Mouse (Mus musculus): ENCODE data around the gene Gatad1. TPM values are rescaled to one million over a fixed set of nuclear protein-coding genes. Genes with fewer than 3 reads are reported as not detected.
"Not testable (repeated sequence)": the region's sequence is repeated elsewhere in the genome, so short reads cannot be mapped to it uniquely, and the experiment has no call there.

Gene Gatad1
- polyA plus RNA-seq, 1 experiment from 2014 or later, result 60.0 TPM

DNA sequence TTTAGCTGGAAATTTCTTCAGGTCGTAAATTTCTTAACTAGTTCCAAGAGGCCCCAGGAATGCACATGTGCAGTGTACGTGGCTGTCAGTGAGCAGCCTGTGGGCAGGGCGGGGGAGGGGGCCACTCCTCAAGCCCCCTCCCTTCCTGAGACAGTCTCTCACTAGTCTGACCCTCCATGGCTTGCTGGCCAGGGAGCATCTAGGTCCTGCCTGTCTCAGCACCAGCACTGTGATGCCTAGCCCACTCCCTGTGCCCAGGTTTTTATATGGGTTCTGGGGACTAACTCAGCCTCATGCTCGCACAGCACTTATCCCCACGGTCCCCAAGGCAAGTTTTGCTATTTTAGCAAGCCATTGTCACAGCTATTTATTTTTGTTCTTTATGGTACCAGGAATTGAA, 24.7 kb downstream of the Gatad1 start:
- Histone ChIP-seq H3K4me3 (replicated peaks) (no peak overlapping the region), H3K27me3 (replicated peaks) (no peaks in the 10 kb centered on the region), H3K4me2 (replicated peaks) (no peak overlapping the region), H3K4me1 (replicated peaks) (no peaks in the 10 kb centered on the region), H3K9me3 (no peaks in the 10 kb centered on the region), H3K36me3 (no peaks in the 10 kb centered on the region), H3K27ac (no peak overlapping the region), H3K9ac (no peak overlapping the region)
- ATAC-seq, result no peak
- WGBS, result 79% methylated on average over 5 of the region's 5 CpGs

DNA sequence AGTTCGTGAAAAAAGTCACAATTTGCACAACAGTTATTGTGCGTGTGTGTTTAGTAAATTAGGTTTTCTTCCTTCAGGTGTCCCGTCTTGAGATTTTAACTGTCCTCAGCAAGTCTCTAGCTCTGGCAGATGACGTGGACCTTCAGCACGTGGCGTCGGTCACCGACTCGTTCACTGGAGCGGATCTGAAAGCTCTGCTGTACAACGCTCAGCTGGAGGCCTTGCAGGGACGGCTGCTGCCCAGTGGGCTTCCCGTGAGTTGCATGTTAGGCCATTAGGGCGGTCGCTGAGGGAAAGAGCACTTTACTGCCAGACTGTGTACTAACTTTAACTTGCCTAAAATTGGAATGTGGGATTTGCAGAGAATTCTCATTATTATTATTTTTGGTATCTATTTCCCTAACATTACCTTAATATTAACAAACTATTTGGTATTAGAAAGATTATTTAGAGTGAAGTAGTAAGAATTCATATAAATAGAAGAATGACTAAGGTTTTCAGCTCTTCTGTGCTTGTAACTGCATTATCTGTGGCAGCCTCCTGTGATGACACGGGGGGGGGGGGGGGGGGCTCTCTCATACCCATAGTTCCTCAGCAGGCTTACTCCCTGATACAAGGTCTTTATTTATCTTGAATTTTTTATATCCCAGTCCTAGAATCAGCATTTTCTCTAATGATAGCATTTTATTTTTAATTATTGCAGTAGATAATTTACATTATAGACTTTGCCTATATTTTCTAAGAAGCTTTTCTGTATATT, 25.3 kb downstream of the Gatad1 start:
- H3K36me3 ChIP-seq, result no peaks in the 10 kb centered on the region
- ATAC-seq, result no peak
- no peaks in the 10 kb centered on the region for H3K4me1 ChIP-seq (replicated peaks)
- no peak overlapping the region for H3K4me2 ChIP-seq (replicated peaks)
- WGBS, result 83% methylated on average over 16 of the region's 16 CpGs
- no peak overlapping the region for H3K9ac ChIP-seq
- H3K27me3 ChIP-seq (replicated peaks), result no peaks in the 10 kb centered on the region
- H3K27ac ChIP-seq, result no peak overlapping the region
- H3K4me3 ChIP-seq (replicated peaks), result no peak overlapping the region
- H3K9me3 ChIP-seq, result no peaks in the 10 kb centered on the region

DNA sequence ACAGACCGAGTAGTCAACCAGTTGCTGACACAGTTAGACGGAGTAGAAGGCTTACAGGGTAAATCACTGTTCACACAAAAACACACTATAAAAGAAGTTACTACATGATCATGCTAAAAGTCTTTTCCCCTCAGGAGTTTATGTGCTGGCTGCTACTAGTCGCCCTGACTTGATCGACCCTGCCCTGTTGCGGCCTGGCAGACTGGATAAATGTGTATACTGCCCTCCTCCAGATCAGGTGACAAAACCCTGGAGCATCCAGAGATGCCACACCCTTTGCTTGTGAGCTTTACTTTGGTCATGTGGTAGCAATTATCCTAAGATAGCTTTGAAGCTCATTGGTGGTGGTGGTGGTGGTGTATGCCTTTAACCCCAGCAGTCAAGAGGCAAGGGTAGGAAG, 26.9 kb downstream of the Gatad1 start:
- Histone ChIP-seq H3K36me3 (0 out of 2 replicates have a peak, but pooled peaks cover 2% of the 10 kb centered on the region), H3K9ac (no peak overlapping the region), H3K27me3 (replicated peaks) (no peaks in the 10 kb centered on the region), H3K27ac (no peak overlapping the region), H3K9me3 (no peaks in the 10 kb centered on the region), H3K4me2 (replicated peaks) (no peak overlapping the region), H3K4me3 (replicated peaks) (no peak overlapping the region), H3K4me1 (replicated peaks) (no peaks in the 10 kb centered on the region)
- 0 out of 2 replicates have a peak, but pooled peaks have one; percentile 51 for ATAC-seq
- WGBS, result 91% methylated on average over 5 of the region's 5 CpGs

DNA sequence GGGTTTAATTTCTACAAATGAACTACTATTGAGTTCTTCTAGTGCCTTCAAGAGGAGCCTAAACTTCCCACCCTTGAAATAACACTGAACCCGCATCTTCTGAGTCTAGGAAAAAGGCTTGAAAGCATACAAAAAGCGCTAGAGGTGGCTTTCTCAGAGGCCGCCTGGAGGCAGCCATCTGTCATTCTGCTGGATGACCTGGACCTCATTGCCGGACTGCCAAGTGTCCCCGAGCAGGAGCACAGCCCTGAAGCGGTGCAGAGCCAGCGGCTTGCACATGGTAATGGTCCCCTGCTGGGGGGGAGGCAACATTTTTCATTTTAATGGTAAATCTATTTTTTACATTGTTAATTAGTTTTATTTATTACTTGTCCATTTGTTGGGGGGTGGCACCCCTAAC, 36.5 kb downstream of the Gatad1 start:
- ATAC-seq, result no peak
- Histone ChIP-seq H3K9ac (no peak overlapping the region), H3K27me3 (replicated peaks) (no peaks in the 10 kb centered on the region), H3K4me3 (replicated peaks) (no peak overlapping the region), H3K36me3 (peaks cover 9% of the 10 kb centered on the region; the same call in 1 of the 2 replicates), H3K9me3 (no peaks in the 10 kb centered on the region), H3K27ac (no peak overlapping the region), H3K4me2 (replicated peaks) (no peak overlapping the region), H3K4me1 (replicated peaks) (no peaks in the 10 kb centered on the region)
- WGBS, result 91% methylated on average over 7 of the region's 7 CpGs

DNA sequence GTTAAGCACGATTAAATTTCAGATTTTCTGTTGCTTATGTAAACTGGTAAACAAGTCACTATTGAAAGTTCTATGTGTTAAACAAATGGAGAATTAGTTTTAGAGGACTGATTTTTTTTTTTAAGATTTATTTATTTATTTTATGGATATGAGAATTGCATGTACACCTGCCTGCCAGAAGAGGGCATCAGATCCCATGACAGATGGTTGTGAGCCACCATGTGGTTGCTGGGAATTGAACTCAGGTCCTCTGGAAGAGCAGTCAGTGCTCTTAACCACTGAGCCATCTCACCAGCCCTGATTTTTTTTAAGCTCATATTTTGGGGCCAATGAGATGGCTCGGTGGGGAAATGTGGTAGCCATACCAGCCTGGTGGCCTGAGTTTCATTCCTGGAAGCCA, 45.1 kb downstream of the Gatad1 start:
- not testable (repeated sequence) for H3K27ac ChIP-seq; H3K9me3 ChIP-seq; H3K36me3 ChIP-seq; H3K27me3 ChIP-seq (replicated peaks); ATAC-seq; H3K9ac ChIP-seq; H3K4me3 ChIP-seq (replicated peaks); H3K4me1 ChIP-seq (replicated peaks); H3K4me2 ChIP-seq (replicated peaks)
- 93% methylated on average over 2 of the region's 2 CpGs for WGBS

DNA sequence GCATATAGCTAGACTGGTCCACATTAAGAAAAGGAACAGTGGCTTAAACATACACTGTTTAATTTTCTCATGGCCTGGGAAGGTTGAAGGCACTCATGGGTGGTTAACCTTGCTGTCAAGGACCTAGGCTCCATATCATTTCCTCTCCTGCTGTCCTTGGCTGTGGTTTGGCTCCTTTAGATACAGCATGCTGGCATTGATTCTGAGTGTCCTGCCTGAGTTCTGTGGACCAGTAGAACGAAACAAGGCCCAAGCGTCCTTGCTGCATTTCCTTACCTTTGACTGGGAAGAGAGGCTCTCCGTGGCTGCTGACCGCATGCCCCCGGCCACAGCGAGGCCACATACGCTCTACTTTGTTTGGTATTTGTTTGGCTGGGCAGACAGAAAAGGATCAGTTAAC, 47.7 kb downstream of the Gatad1 start:
- Histone ChIP-seq H3K36me3 (peaks cover 15% of the 10 kb centered on the region), H3K4me3 (replicated peaks) (no peak overlapping the region), H3K4me1 (replicated peaks) (no peaks in the 10 kb centered on the region), H3K9ac (no peak overlapping the region), H3K27me3 (replicated peaks) (no peaks in the 10 kb centered on the region), H3K27ac (no peak overlapping the region), H3K9me3 (no peaks in the 10 kb centered on the region), H3K4me2 (replicated peaks) (no peak overlapping the region)
- 95% methylated on average over 7 of the region's 7 CpGs for WGBS
- no peak for ATAC-seq

DNA sequence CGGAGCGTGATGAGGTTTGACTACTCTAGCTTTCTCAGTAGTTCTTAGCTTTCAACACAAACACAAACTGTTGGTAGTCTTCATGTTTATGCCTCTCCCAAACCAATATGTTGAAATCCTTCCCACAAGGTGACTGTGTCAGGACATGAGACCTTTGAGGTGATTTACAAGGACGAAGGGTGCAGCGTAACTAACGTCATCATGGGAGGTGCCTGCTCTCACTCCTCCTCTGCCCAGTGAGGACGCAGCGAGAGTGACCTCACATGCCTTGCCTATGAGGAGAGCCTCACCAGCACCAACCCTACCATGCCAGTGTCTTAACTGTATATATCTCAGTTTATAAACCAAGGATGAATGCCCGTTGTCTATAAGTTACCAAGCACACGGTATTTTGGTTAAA, 49.9 kb downstream of the Gatad1 start:
- Histone ChIP-seq H3K4me1 (replicated peaks) (no peaks in the 10 kb centered on the region), H3K9ac (no peak overlapping the region), H3K27ac (no peak overlapping the region), H3K4me2 (replicated peaks) (no peak overlapping the region), H3K27me3 (replicated peaks) (no peaks in the 10 kb centered on the region), H3K36me3 (peaks cover 12% of the 10 kb centered on the region; the same call in 1 of the 2 replicates), H3K9me3 (no peaks in the 10 kb centered on the region), H3K4me3 (replicated peaks) (no peak overlapping the region)
- 93% methylated on average over 9 of the region's 9 CpGs for WGBS
- no peak for ATAC-seq

DNA sequence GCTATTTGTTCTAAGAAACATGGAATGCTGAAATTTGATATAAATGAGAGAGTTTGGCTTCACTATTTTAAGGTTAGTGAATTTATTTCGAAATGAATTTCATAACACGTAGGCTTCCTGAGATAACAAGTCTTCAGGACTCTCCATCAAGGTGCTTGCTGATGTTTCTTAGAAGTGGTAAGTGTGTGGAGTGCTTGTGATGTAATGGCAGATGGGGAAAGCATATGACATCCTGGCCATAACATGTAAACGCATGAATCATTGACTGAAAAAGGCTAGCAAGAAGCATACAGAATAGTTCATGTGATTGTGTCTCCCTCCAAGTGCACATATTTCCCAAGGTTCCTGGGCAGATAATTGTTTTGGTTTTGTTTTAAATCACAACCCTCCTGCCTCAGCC, 56.2 kb downstream of the Gatad1 start:
- Histone ChIP-seq H3K4me1 (replicated peaks) (0 out of 2 replicates have a peak, but pooled peaks cover 3% of the 10 kb centered on the region), H3K27me3 (replicated peaks) (no peaks in the 10 kb centered on the region), H3K4me2 (replicated peaks) (no peak overlapping the region), H3K27ac (no peak overlapping the region), H3K36me3 (0 out of 2 replicates have a peak, but pooled peaks cover 6% of the 10 kb centered on the region), H3K9ac (no peak overlapping the region), H3K4me3 (replicated peaks) (no peak overlapping the region), H3K9me3 (no peaks in the 10 kb centered on the region)
- WGBS, result 91% methylated on average over 3 of the region's 3 CpGs
- ATAC-seq, result no peak

DNA sequence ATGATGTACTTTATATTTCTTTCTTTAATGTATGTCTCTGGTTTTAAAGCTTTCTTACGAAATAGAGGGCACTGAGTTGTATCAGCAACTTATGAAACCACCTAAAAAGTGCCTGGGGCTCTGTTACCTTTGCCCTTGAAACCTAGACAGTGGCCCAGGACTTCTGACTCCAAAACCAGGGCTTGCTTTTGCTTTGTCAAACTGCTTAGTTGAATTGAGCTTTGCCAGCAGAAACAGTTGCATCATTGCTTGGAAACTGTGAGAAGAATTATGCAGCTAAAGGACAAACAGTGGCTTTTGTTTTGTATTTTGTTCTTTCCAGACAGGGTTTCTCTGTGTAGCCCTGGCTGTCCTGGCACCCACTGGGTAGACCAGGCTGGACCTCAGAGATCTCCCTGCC, 56.7 kb downstream of the Gatad1 start:
- Histone ChIP-seq H3K9ac (no peak overlapping the region), H3K9me3 (no peaks in the 10 kb centered on the region), H3K4me1 (replicated peaks) (0 out of 2 replicates have a peak, but pooled peaks cover 4% of the 10 kb centered on the region), H3K4me2 (replicated peaks) (no peak overlapping the region), H3K4me3 (replicated peaks) (no peak overlapping the region), H3K27me3 (replicated peaks) (no peaks in the 10 kb centered on the region), H3K36me3 (0 out of 2 replicates have a peak, but pooled peaks cover 1% of the 10 kb centered on the region), H3K27ac (no peak overlapping the region)
- WGBS, result 88% methylated on average over 1 of the region's 1 CpGs
- ATAC-seq, result no peak

DNA sequence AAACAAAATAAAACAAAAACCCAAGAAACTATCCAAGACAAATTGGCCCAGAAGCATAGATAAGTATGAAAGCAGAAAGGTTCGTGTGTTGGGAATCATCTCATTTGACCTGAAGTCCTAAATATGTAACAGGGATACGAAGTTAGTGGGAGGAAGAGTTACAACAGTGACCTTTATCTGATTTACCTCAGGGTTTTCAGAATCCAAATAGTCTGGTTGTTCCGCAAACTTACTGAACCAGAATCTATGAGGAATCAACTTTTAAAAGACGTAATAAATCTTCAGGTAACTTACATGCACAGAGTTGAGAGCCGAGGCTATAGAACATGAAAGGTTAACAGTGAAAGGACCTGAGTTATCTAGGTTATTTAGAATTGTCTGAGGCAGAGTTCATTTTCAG, 58.2 kb downstream of the Gatad1 start:
- no peaks in the 10 kb centered on the region for H3K9me3 ChIP-seq
- no peak overlapping the region for H3K27ac ChIP-seq
- no peaks in the 10 kb centered on the region for H3K27me3 ChIP-seq (replicated peaks)
- peaks cover 10% of the 10 kb centered on the region; the same call in 1 of the 2 replicates for H3K4me1 ChIP-seq (replicated peaks)
- H3K9ac ChIP-seq, result no peak overlapping the region
- H3K36me3 ChIP-seq, result no peaks in the 10 kb centered on the region
- no peak overlapping the region for H3K4me3 ChIP-seq (replicated peaks)
- H3K4me2 ChIP-seq (replicated peaks), result no peak overlapping the region
- no peak for ATAC-seq
- 83% methylated on average over 5 of the region's 5 CpGs for WGBS

DNA sequence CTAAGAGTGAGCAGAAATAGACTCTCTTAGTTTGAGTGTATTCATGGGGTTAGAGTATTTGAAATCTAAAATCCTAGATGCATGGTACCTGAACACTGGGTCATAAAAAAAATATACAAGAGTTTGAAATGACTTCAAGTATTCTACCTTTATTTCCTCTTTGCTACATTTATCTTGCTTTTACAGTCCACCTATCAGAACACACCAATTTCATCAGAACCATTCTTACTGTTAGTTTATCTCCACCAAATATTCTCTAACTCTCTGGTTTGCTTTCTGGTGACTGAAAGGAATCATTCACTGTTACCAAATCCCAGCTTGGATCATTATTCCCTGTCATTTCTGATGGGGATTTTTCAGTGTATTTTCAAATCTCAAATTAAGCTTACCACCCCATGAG, 59.8 kb downstream of the Gatad1 start:
- Histone ChIP-seq H3K4me1 (replicated peaks) (peaks cover 10% of the 10 kb centered on the region; the same call in 1 of the 2 replicates), H3K9me3 (no peaks in the 10 kb centered on the region), H3K9ac (peak overlapping the region; percentile 62), H3K27me3 (replicated peaks) (no peaks in the 10 kb centered on the region), H3K36me3 (no peaks in the 10 kb centered on the region), H3K4me2 (replicated peaks) (peak overlapping the region; percentile 71), H3K4me3 (replicated peaks) (peak overlapping the region; percentile 73), H3K27ac (no peak overlapping the region)
- no peak for ATAC-seq

DNA sequence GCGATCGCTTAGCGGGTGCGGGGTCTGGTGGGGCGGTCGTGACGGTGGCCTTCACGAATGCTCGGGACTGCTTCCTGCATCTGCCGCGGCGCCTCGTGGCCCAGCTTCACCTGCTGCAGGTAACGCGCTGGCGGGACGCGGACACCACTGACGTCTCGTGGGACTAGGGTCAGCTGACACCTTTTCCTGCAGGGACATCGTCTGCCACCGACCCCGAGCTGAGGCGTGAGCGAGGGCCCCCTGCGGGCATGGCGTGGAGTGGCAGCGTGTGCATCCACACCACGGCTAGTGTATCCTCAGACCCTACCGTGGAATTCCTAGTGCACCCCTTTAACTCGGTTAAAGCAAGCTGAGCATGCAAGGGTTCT, 60.6 kb downstream of the Gatad1 start, which contains the start of gene Rbm48:
Gene Rbm48 (minus strand): TSS at position 187 of the 368 bp plus-strand sequence.
- Histone ChIP-seq H3K27ac (peak within 1 kb of the TSS; percentile 72), H3K27me3 (replicated peaks) (no peaks in the 10 kb centered on the region), H3K9me3 (no peaks in the 10 kb centered on the region), H3K9ac (peak within 1 kb of the TSS; percentile 62), H3K4me3 (replicated peaks) (peak within 1 kb of the TSS; percentile 73), H3K4me2 (replicated peaks) (peak within 1 kb of the TSS; percentile 71), H3K36me3 (peaks cover 2% of the 10 kb centered on the region; the same call in 1 of the 2 replicates), H3K4me1 (replicated peaks) (peaks cover 10% of the 10 kb centered on the region; the same call in 1 of the 2 replicates)
- peak; percentile 88 for ATAC-seq
- under 1% methylated on average over 31 of the region's 31 CpGs for WGBS
